Mouse (Mus musculus): ENCODE measurements around the gene Ksr2. TPM values are rescaled to one million over a fixed set of nuclear protein-coding genes. Genes with fewer than 3 reads are reported as not detected.

The Ksr2 gene
- polyA plus RNA-seq, 1 experiment from 2014 or later, result 0.09 TPM

DNA sequence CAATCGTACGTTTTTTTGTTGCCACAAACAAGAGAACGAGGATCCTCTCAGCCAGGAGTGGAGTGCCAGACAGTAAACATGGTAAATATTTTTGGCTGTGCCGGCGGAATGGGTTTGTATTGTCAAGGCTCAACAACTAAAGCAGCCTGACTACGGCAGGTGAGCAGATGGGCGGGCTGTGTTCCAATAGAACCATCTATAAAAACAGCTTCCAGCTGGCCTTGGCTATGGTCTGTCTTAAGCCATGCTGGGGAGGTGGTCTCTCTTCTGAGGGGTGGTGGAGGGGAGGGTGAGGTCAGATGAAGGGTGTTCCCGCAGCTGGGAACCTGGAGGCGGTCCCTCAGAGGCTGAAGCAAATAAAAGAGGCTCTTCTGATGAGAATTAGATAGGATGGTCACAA is 142.8 kb downstream of the Ksr2 start:
- no peak overlapping the region for H3K4me2 ChIP-seq (ENCODE audit: low read depth, low read length)
- H3K9ac ChIP-seq (ENCODE audit: low read length), result no peak overlapping the region
- no peak overlapping the region for H3K27ac ChIP-seq (ENCODE audit: low read length)
- WGBS, result 61% methylated on average over 9 of the region's 9 CpGs
- H3K9me3 ChIP-seq (ENCODE audit: control insufficient read depth, low read length), result no peaks in the 10 kb centered on the region
- no peaks in the 10 kb centered on the region for H3K4me1 ChIP-seq (replicated peaks; ENCODE audit: control insufficient read depth, insufficient read depth, low read length)
- no peak overlapping the region for H3K4me3 ChIP-seq (ENCODE audit: low read length)
- no peaks in the 10 kb centered on the region for H3K27me3 ChIP-seq (ENCODE audit: control insufficient read depth, insufficient read depth, low read depth, low read length)
- no peaks in the 10 kb centered on the region for H3K36me3 ChIP-seq (ENCODE audit: control insufficient read depth, insufficient read depth, low read length)
- ATAC-seq (ENCODE audit: low read depth), result no peak

DNA sequence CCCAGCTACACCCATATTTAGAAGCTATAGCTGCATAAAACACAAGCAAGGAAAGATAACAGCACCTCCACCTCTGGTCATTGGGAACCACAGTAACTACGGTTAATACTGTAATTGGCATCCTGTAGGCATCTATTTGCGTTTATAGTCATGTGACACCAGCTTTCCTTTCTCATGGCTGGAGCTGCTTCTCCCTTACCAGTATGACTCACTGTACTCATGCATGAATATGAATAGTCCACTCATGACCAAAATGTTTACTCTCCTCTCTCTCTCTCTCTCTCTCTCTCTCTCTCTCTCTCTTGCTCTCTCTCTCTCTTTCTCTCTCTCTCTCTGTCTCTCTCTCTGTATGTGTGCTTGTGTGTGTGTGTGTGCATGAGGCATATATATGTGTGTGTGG is 147.3 kb downstream of the Ksr2 start:
- Histone ChIP-seq H3K36me3 (ENCODE audit: control insufficient read depth, insufficient read depth, low read length) (no peaks in the 10 kb centered on the region), H3K4me3 (ENCODE audit: low read length) (no peak overlapping the region), H3K27me3 (ENCODE audit: control insufficient read depth, insufficient read depth, low read depth, low read length) (no peaks in the 10 kb centered on the region), H3K4me1 (replicated peaks; ENCODE audit: control insufficient read depth, insufficient read depth, low read length) (no peaks in the 10 kb centered on the region), H3K9ac (ENCODE audit: low read length) (no peak overlapping the region), H3K4me2 (ENCODE audit: low read depth, low read length) (no peak overlapping the region), H3K27ac (ENCODE audit: low read length) (no peak overlapping the region), H3K9me3 (ENCODE audit: control insufficient read depth, low read length) (no peaks in the 10 kb centered on the region)
- 80% methylated on average over 2 of the region's 2 CpGs for WGBS
- no peak for ATAC-seq (ENCODE audit: low read depth)

DNA sequence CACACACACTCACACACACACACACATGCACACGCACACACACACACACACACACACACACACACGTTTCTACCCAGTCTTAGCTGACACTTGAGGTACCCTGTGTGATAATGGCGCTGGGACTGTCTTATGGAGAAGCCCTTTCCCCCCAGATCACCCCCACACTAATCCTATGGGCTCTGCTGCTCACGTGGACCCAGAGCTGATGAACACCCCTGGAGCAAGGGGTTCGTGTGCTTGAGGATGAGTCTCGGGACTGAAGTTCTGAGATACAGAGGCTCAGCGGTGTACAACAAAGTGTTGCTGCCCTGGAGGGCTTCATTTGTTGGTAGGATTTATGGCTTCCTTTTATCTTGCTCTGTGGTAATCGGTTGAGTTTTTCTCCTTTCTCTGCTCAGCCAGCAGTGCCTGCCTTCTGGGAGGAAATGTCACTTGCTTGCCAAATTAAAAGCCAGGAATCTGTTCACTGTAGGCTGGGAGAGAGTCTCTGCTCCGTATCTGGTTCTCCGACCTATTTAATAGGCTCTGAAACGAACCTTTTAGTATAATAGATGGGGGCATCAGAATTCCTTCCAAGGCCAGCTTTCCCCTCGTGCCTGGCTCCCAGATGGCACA is 152.4 kb downstream of the Ksr2 start:
- H3K9me3 ChIP-seq (ENCODE audit: control insufficient read depth, low read length), result no peaks in the 10 kb centered on the region; the same call in 1 of the 2 replicates
- no peak overlapping the region for H3K27ac ChIP-seq (ENCODE audit: low read length)
- no peak overlapping the region for H3K4me2 ChIP-seq (ENCODE audit: low read depth, low read length)
- no peaks in the 10 kb centered on the region for H3K4me1 ChIP-seq (replicated peaks; ENCODE audit: control insufficient read depth, insufficient read depth, low read length)
- ATAC-seq (ENCODE audit: low read depth), result no peak
- H3K36me3 ChIP-seq (ENCODE audit: control insufficient read depth, insufficient read depth, low read length), result no peaks in the 10 kb centered on the region
- 54% methylated on average over 12 of the region's 12 CpGs for WGBS
- H3K4me3 ChIP-seq (ENCODE audit: low read length), result no peak overlapping the region
- no peaks in the 10 kb centered on the region for H3K27me3 ChIP-seq (ENCODE audit: control insufficient read depth, insufficient read depth, low read depth, low read length)
- no peak overlapping the region for H3K9ac ChIP-seq (ENCODE audit: low read length)

DNA sequence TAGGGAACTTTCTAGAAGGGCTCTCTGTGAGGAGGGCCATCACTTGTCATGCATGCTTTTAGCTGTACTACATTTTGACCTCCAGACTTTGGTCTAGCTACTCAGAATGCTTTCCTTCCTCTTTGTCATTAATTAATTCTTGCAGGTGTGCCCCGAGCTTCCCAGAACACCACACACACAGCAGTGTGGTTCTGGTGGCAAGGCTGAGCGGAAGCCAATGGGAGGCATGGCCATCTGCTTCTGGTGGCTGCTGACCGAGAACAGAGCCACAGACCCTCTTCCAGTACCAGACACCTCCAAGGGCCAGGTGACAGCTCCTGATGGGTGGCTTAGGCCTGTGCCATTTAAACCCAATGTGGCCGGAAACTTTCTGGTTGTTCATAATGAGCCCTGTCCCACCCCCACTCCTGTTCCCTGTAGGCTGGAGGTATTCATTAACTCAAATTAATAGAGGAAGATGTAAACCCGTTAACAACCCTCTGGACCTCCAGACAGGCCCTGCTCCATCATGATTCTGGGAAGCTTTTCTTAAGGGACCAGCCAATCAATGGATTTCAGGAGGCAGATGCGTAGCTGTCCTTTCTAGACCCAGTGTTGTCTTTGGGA is 155.5 kb downstream of the Ksr2 start:
- Histone ChIP-seq H3K4me2 (ENCODE audit: low read depth, low read length) (no peak overlapping the region), H3K36me3 (ENCODE audit: control insufficient read depth, insufficient read depth, low read length) (no peaks in the 10 kb centered on the region), H3K9ac (ENCODE audit: low read length) (no peak overlapping the region), H3K4me1 (replicated peaks; ENCODE audit: control insufficient read depth, insufficient read depth, low read length) (no peaks in the 10 kb centered on the region), H3K27me3 (ENCODE audit: control insufficient read depth, insufficient read depth, low read depth, low read length) (no peaks in the 10 kb centered on the region), H3K27ac (ENCODE audit: low read length) (no peak overlapping the region), H3K9me3 (ENCODE audit: control insufficient read depth, low read length) (no peaks in the 10 kb centered on the region; the same call in 1 of the 2 replicates), H3K4me3 (ENCODE audit: low read length) (no peak overlapping the region)
- 79% methylated on average over 6 of the region's 6 CpGs for WGBS
- no peak for ATAC-seq (ENCODE audit: low read depth)

DNA sequence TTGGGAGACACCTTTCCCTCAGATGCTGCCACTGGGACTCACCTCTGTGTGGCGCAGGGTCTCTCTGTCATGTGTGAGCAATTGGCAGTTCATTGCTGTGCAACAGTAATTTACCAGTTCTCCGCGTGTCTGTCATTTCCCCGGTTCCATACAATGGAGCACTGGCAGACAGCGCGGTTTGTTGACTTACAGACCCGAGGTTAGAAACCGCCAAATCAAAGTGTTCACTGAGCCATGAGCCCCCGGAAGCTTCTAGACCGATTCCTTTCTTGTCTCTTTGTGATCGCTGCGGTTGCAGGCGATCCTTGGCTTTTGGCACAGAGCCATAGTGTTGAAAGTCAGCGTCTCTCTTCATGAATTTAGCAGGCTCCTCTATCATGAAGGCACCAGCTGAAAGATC is 158.6 kb downstream of the Ksr2 start:
- Histone ChIP-seq H3K27me3 (ENCODE audit: control insufficient read depth, insufficient read depth, low read depth, low read length) (no peaks in the 10 kb centered on the region), H3K36me3 (ENCODE audit: control insufficient read depth, insufficient read depth, low read length) (no peaks in the 10 kb centered on the region), H3K4me2 (ENCODE audit: low read depth, low read length) (no peak overlapping the region), H3K4me3 (ENCODE audit: low read length) (no peak overlapping the region), H3K9me3 (ENCODE audit: control insufficient read depth, low read length) (no peaks in the 10 kb centered on the region; the same call in 1 of the 2 replicates), H3K4me1 (replicated peaks; ENCODE audit: control insufficient read depth, insufficient read depth, low read length) (no peaks in the 10 kb centered on the region), H3K9ac (ENCODE audit: low read length) (no peak overlapping the region), H3K27ac (ENCODE audit: low read length) (no peak overlapping the region)
- ATAC-seq (ENCODE audit: low read depth), result no peak
- 64% methylated on average over 14 of the region's 14 CpGs for WGBS

DNA sequence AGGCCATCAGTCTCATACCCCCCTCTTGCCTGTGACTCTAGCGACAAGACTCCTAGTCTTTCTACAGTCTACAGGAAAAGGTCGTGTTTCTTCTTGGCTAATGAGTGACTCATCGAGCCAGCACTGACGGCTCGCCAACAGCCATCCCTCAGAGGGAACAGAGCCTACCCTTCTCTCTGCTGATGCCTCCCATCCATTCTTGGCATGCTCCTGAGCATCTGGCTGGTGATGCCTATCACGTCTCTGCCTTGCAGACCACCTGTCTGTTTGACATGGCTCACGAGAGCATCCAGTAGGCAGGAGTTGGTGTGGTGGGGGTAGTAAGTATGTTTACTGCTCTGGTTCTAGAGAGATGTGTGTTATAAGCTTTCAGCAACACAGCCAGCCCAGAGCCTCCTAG is 161.1 kb downstream of the Ksr2 start:
- Histone ChIP-seq H3K4me2 (ENCODE audit: low read depth, low read length) (no peak overlapping the region), H3K36me3 (ENCODE audit: control insufficient read depth, insufficient read depth, low read length) (no peaks in the 10 kb centered on the region), H3K27ac (ENCODE audit: low read length) (no peak overlapping the region), H3K27me3 (ENCODE audit: control insufficient read depth, insufficient read depth, low read depth, low read length) (no peaks in the 10 kb centered on the region), H3K4me1 (replicated peaks; ENCODE audit: control insufficient read depth, insufficient read depth, low read length) (no peaks in the 10 kb centered on the region), H3K9ac (ENCODE audit: low read length) (no peak overlapping the region), H3K4me3 (ENCODE audit: low read length) (no peak overlapping the region), H3K9me3 (ENCODE audit: control insufficient read depth, low read length) (no peaks in the 10 kb centered on the region; the same call in 1 of the 2 replicates)
- 51% methylated on average over 7 of the region's 7 CpGs for WGBS
- no peak for ATAC-seq (ENCODE audit: low read depth)

DNA sequence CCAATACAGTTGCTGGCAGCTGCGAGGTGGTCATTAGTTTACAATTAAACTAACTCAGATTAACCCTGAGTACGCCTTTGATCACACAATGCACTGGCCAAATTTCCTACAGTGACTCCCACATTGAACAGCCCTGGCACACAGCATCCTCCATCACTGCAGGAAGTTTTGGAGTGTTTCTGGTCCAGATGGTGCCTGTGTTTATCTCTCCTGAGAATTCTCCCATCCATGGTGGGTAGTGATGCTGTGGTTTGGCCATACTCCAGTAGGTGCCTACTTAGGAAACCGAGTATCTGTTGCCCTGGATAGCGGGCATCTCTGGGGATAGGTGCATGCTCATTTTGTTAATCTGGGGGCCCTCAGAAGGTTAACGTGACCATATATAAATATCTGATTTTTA is 163.8 kb downstream of the Ksr2 start:
- no peak overlapping the region for H3K4me3 ChIP-seq (ENCODE audit: low read length)
- H3K27me3 ChIP-seq (ENCODE audit: control insufficient read depth, insufficient read depth, low read depth, low read length), result no peaks in the 10 kb centered on the region
- ATAC-seq (ENCODE audit: low read depth), result no peak
- WGBS, result 82% methylated on average over 5 of the region's 5 CpGs
- no peaks in the 10 kb centered on the region for H3K4me1 ChIP-seq (replicated peaks; ENCODE audit: control insufficient read depth, insufficient read depth, low read length)
- no peaks in the 10 kb centered on the region for H3K36me3 ChIP-seq (ENCODE audit: control insufficient read depth, insufficient read depth, low read length)
- H3K9ac ChIP-seq (ENCODE audit: low read length), result no peak overlapping the region
- no peak overlapping the region for H3K4me2 ChIP-seq (ENCODE audit: low read depth, low read length)
- H3K27ac ChIP-seq (ENCODE audit: low read length), result no peak overlapping the region
- no peaks in the 10 kb centered on the region for H3K9me3 ChIP-seq (ENCODE audit: control insufficient read depth, low read length)

DNA sequence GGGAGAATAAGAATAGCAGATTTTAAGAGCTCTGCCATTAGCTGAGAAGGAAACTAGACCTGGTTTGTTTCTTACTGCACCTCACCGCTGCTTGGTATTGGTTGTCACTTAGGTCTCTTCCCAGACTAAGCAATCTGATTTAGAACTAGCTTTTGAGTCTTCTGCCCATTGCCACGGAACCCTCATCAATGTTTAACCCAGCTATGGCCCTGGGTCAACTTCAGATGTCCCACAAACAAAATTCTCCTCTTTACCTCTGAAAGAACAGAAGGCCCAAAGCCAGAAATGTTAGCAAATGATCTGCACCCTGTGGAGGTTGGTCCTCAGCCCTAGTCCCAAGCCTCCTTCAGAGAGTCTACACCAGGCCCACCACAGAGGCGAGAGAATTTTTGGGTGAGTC is 167.9 kb downstream of the Ksr2 start:
- no peak overlapping the region for H3K4me3 ChIP-seq (ENCODE audit: low read length)
- no peaks in the 10 kb centered on the region for H3K4me1 ChIP-seq (replicated peaks; ENCODE audit: control insufficient read depth, insufficient read depth, low read length)
- H3K27ac ChIP-seq (ENCODE audit: low read length), result no peak overlapping the region
- 73% methylated on average over 3 of the region's 3 CpGs for WGBS
- no peak overlapping the region for H3K9ac ChIP-seq (ENCODE audit: low read length)
- H3K4me2 ChIP-seq (ENCODE audit: low read depth, low read length), result no peak overlapping the region
- no peaks in the 10 kb centered on the region for H3K9me3 ChIP-seq (ENCODE audit: control insufficient read depth, low read length)
- H3K27me3 ChIP-seq (ENCODE audit: control insufficient read depth, insufficient read depth, low read depth, low read length), result no peaks in the 10 kb centered on the region
- H3K36me3 ChIP-seq (ENCODE audit: control insufficient read depth, insufficient read depth, low read length), result no peaks in the 10 kb centered on the region
- no peak for ATAC-seq (ENCODE audit: low read depth)

DNA sequence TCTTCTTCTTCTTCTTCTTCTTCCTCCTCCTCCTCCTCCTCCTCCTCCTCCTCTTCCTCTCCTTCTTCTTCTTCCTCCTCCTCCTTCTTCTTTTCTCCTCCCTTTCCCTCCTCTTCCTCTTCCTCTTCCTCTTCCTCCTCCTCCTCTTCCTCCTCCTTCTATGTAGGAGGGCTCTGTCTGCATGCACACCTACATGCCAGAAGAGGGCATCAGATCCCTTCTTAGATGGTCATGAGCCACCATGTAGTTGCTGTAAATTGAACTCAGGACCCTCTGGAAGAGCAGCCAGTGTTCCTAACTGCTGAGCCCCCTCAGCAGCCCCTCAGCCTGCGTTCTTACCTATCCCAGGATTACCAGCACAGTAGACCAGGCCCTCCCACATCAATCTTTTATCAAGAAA is 170.6 kb downstream of the Ksr2 start:
- Histone ChIP-seq H3K4me3 (ENCODE audit: low read length) (no peak overlapping the region), H3K4me2 (ENCODE audit: low read depth, low read length) (no peak overlapping the region), H3K27ac (ENCODE audit: low read length) (no peak overlapping the region), H3K9ac (ENCODE audit: low read length) (no peak overlapping the region), H3K9me3 (ENCODE audit: control insufficient read depth, low read length) (no peaks in the 10 kb centered on the region), H3K27me3 (ENCODE audit: control insufficient read depth, insufficient read depth, low read depth, low read length) (no peaks in the 10 kb centered on the region), H3K36me3 (ENCODE audit: control insufficient read depth, insufficient read depth, low read length) (no peaks in the 10 kb centered on the region), H3K4me1 (replicated peaks; ENCODE audit: control insufficient read depth, insufficient read depth, low read length) (no peaks in the 10 kb centered on the region)
- WGBS, result 33% methylated on average over 1 of the region's 1 CpGs
- ATAC-seq (ENCODE audit: low read depth), result no peak

Measured in lung, embryonic 16.5 days (tissue).